Mouse (Mus musculus): Measurements from ENCODE around the gene Creb3. TPM values are rescaled to one million over a fixed set of nuclear protein-coding genes. Genes with fewer than 3 reads are reported as not detected.
A peak's percentile ranks its signal among the peaks of the same experiment; 100 is the strongest.

The Creb3 gene
- polyA plus RNA-seq, 1 experiment from 2014 or later, result 44.5 TPM

- H3K36me3 ChIP-seq, result peaks cover 60% of the 10 kb centered on the region
- no peak overlapping the region for H3K9ac ChIP-seq (replicated peaks)
- H3K4me2 ChIP-seq, result no peak overlapping the region
- no peaks in the 10 kb centered on the region for H3K9me3 ChIP-seq
- H3K4me1 ChIP-seq (replicated peaks), result peaks cover 27% of the 10 kb centered on the region
- H3K27me3 ChIP-seq, result no peaks in the 10 kb centered on the region
- 86% methylated on average over 4 of the region's 4 CpGs for WGBS
- H3K27ac ChIP-seq, result no peak overlapping the region
- H3K4me3 ChIP-seq (replicated peaks), result no peak overlapping the region
- ATAC-seq (ENCODE audit: insufficient number of reproducible peaks, insufficient read depth, low FRiP score, low TSS enrichment, low read depth), result no peak
These were observed 11.4 kb downstream of the Creb3 start for GRCm38 (mm10) chr4:43573561-43573960.

- Histone ChIP-seq H3K27me3 (no peaks in the 10 kb centered on the region), H3K4me2 (no peak overlapping the region), H3K4me1 (replicated peaks) (peaks cover 36% of the 10 kb centered on the region), H3K4me3 (replicated peaks) (no peak overlapping the region), H3K27ac (no peak overlapping the region), H3K9me3 (no peaks in the 10 kb centered on the region), H3K9ac (replicated peaks) (no peak overlapping the region), H3K36me3 (peaks cover 46% of the 10 kb centered on the region)
- ATAC-seq (ENCODE audit: insufficient number of reproducible peaks, insufficient read depth, low FRiP score, low TSS enrichment, low read depth), result no peak
- 88% methylated on average over 2 of the region's 2 CpGs for WGBS
These were observed 13.2 kb downstream of the Creb3 start for GRCm38 (mm10) chr4:43575356-43575755.

GRCm38 (mm10) chr4:43577237-43577881 is 15.2 kb downstream of the Creb3 start:
- WGBS, result 44% methylated on average over 8 of the region's 8 CpGs
- H3K4me2 ChIP-seq, result peak overlapping the region; percentile 95

DNA sequence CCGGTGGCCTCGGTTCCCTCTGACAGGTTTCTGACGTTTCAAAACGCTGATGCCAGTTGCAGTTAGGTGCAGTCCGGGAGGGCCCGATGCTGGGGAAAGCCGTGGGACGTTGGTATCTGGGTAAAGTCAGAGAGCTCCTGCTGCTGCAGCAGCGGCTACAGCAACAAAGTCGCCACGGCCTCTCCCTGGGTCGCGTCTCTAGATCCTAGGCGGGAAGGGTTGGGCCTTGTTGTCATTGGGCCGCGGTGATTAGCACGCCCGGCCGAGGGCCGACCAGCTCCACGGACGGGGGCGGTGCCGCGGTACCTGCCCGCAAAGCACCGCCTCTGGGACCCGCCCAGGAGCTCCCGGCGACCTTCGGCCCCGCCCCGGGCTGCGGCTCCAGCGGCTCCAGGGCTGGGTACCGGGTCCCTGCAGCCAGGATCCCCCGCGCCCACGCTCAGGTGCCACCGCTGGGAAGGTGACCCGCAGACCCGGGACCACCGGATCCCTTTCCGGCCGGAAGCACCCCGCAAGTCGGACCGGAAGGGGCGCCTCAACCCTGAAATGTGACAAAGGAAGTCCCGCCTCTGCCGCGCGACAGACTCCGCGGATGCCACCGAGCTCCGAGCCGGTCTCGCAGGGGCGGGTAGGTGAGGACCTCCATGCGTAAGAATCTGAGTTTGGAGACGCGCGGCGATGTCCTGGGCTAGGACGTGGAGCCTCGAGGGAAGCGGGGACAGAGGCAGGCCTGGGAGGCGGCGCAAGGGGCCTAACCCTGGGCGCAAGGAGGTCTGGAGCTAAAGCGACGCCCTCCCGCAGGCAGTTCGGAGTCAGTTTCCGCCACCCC is 16.5 kb downstream of the Creb3 start, which contains the start of the genes Rgp1 and Gba2:
Gene Rgp1 (plus strand): TSS at position 340 of the 829 bp plus-strand sequence.
Gene Gba2 (minus strand): TSS at position 498 of the 829 bp plus-strand sequence.
- H3K4me3 ChIP-seq (replicated peaks), result peak within 1 kb of the TSS; percentile 69
- peak within 1 kb of the TSS; percentile 95 for H3K4me2 ChIP-seq
- peak within 1 kb of the TSS; percentile 90 for H3K27ac ChIP-seq
- peaks cover 46% of the 10 kb centered on the region for H3K36me3 ChIP-seq
- under 1% methylated on average over 75 of the region's 76 CpGs for WGBS
- peaks cover 36% of the 10 kb centered on the region for H3K4me1 ChIP-seq (replicated peaks)
- peak; percentile 83 for ATAC-seq (ENCODE audit: insufficient number of reproducible peaks, insufficient read depth, low FRiP score, low TSS enrichment, low read depth)
- no peaks in the 10 kb centered on the region for H3K9me3 ChIP-seq
- H3K27me3 ChIP-seq, result no peaks in the 10 kb centered on the region
- peak within 1 kb of the TSS; percentile 79 for H3K9ac ChIP-seq (replicated peaks)

More at GRCm38 (mm10) chr4:43577237-43577881, 15.2 kb downstream of the Creb3 start:
- Histone ChIP-seq H3K27me3 (no peaks in the 10 kb centered on the region), H3K36me3 (peaks cover 46% of the 10 kb centered on the region), H3K27ac (no peak overlapping the region), H3K9me3 (no peaks in the 10 kb centered on the region), H3K4me1 (replicated peaks) (peaks cover 36% of the 10 kb centered on the region), H3K4me3 (replicated peaks) (peak overlapping the region; percentile 69), H3K9ac (replicated peaks) (peak overlapping the region; percentile 79)
- no peak for ATAC-seq (ENCODE audit: insufficient number of reproducible peaks, insufficient read depth, low FRiP score, low TSS enrichment, low read depth)

DNA sequence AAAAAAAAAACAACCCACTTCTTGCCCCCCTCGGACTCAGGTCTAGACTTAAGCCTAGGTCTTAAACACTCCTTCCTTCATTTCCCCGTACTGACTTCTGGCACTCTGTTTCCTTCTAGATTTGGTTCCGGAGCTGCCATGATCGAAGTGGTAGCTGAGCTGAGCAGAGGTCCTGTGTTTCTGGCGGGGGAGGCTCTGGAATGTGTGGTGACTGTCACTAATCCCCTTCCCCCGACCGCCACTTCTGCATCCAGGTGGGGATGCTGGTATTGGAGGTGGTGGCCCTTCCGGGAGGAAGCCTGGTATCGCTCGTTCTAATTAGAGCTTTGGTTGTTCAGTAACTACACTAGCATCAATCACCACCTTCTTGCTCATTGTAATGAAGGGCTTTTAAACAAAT is 17.1 kb downstream of the Creb3 start:
- peak overlapping the region; percentile 90; the same call in 1 of the 2 replicates for H3K27ac ChIP-seq
- H3K9ac ChIP-seq (replicated peaks), result peak overlapping the region; percentile 79
- no peak for ATAC-seq (ENCODE audit: insufficient number of reproducible peaks, insufficient read depth, low FRiP score, low TSS enrichment, low read depth)
- H3K9me3 ChIP-seq, result no peaks in the 10 kb centered on the region
- peaks cover 46% of the 10 kb centered on the region for H3K36me3 ChIP-seq
- peaks cover 36% of the 10 kb centered on the region for H3K4me1 ChIP-seq (replicated peaks)
- peak overlapping the region; percentile 69 for H3K4me3 ChIP-seq (replicated peaks)
- WGBS, result 2% methylated on average over 10 of the region's 10 CpGs
- no peaks in the 10 kb centered on the region for H3K27me3 ChIP-seq
- peak overlapping the region; percentile 95 for H3K4me2 ChIP-seq

DNA sequence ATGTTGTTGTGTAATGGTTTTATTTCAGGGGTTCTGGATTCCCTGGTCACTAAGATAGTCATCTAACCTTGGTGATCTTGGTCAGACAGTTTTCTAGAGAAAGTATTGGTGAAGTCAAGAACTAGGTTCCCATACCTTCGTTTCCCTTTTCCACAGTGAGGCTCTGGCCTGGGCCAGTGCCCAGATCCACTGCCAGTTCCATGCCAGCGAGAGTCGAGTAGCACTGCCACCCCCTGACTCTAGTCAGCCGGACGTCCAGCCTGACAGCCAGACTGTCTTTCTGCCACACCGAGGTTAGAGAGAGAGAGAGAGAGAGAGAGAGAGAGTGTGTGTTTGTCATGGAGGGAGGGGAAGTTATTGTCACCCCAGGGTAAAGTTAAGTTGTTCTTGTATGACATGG is 17.6 kb downstream of the Creb3 start:
- Histone ChIP-seq H3K27ac (no peak overlapping the region), H3K9ac (replicated peaks) (peak overlapping the region; percentile 79), H3K4me1 (replicated peaks) (peaks cover 36% of the 10 kb centered on the region), H3K36me3 (peaks cover 48% of the 10 kb centered on the region), H3K4me2 (peak overlapping the region; percentile 95), H3K27me3 (no peaks in the 10 kb centered on the region), H3K4me3 (replicated peaks) (peak overlapping the region; percentile 69), H3K9me3 (no peaks in the 10 kb centered on the region)
- WGBS, result 89% methylated on average over 6 of the region's 6 CpGs
- ATAC-seq (ENCODE audit: insufficient number of reproducible peaks, insufficient read depth, low FRiP score, low TSS enrichment, low read depth), result no peak

- ATAC-seq (ENCODE audit: insufficient number of reproducible peaks, insufficient read depth, low FRiP score, low TSS enrichment, low read depth), result no peak
- Histone ChIP-seq H3K27me3 (no peaks in the 10 kb centered on the region), H3K27ac (no peak overlapping the region), H3K4me2 (no peak overlapping the region), H3K36me3 (peaks cover 49% of the 10 kb centered on the region), H3K9me3 (no peaks in the 10 kb centered on the region), H3K4me1 (replicated peaks) (peaks cover 31% of the 10 kb centered on the region), H3K4me3 (replicated peaks) (no peak overlapping the region), H3K9ac (replicated peaks) (no peak overlapping the region)
- WGBS, result 88% methylated on average over 5 of the region's 5 CpGs
These were observed 18.6 kb downstream of the Creb3 start for GRCm38 (mm10) chr4:43580721-43581120.

- WGBS, result 96% methylated on average over 12 of the region's 12 CpGs
- Histone ChIP-seq H3K36me3 (peaks cover 49% of the 10 kb centered on the region), H3K4me3 (replicated peaks) (no peak overlapping the region), H3K9ac (replicated peaks) (no peak overlapping the region), H3K4me2 (no peak overlapping the region), H3K9me3 (no peaks in the 10 kb centered on the region), H3K27me3 (no peaks in the 10 kb centered on the region), H3K4me1 (replicated peaks) (peaks cover 26% of the 10 kb centered on the region), H3K27ac (no peak overlapping the region)
- ATAC-seq (ENCODE audit: insufficient number of reproducible peaks, insufficient read depth, low FRiP score, low TSS enrichment, low read depth), result no peak
These were observed 19.2 kb downstream of the Creb3 start for GRCm38 (mm10) chr4:43581381-43581780.

GRCm38 (mm10) chr4:43582241-43582640 is 20.1 kb downstream of the Creb3 start:
- 88% methylated on average over 5 of the region's 5 CpGs for WGBS
- Histone ChIP-seq H3K4me3 (replicated peaks) (no peak overlapping the region), H3K4me1 (replicated peaks) (peaks cover 17% of the 10 kb centered on the region), H3K9ac (replicated peaks) (no peak overlapping the region), H3K9me3 (no peaks in the 10 kb centered on the region), H3K27ac (no peak overlapping the region), H3K36me3 (peaks cover 49% of the 10 kb centered on the region), H3K27me3 (no peaks in the 10 kb centered on the region), H3K4me2 (no peak overlapping the region)
- ATAC-seq (ENCODE audit: insufficient number of reproducible peaks, insufficient read depth, low FRiP score, low TSS enrichment, low read depth), result no peak

GRCm38 (mm10) chr4:43583421-43583820 is 21.3 kb downstream of the Creb3 start:
- no peaks in the 10 kb centered on the region for H3K9me3 ChIP-seq
- peaks cover 49% of the 10 kb centered on the region for H3K36me3 ChIP-seq
- ATAC-seq (ENCODE audit: insufficient number of reproducible peaks, insufficient read depth, low FRiP score, low TSS enrichment, low read depth), result no peak
- H3K4me3 ChIP-seq (replicated peaks), result no peak overlapping the region
- no peak overlapping the region; the same call in 1 of the 2 replicates for H3K27ac ChIP-seq
- H3K27me3 ChIP-seq, result no peaks in the 10 kb centered on the region
- peaks cover 15% of the 10 kb centered on the region for H3K4me1 ChIP-seq (replicated peaks)
- H3K9ac ChIP-seq (replicated peaks), result no peak overlapping the region
- no peak overlapping the region for H3K4me2 ChIP-seq
- 66% methylated on average over 7 of the region's 7 CpGs for WGBS
